Mouse (Mus musculus) retina, postnatal 1 day (tissue): ENCODE results near the gene Zfp768.

Experiments used
- DNase-seq: peaks from one replicate; pipeline ENCODE4 v3.0.0-alpha.2; 2012

Gene Zfp768

DNA sequence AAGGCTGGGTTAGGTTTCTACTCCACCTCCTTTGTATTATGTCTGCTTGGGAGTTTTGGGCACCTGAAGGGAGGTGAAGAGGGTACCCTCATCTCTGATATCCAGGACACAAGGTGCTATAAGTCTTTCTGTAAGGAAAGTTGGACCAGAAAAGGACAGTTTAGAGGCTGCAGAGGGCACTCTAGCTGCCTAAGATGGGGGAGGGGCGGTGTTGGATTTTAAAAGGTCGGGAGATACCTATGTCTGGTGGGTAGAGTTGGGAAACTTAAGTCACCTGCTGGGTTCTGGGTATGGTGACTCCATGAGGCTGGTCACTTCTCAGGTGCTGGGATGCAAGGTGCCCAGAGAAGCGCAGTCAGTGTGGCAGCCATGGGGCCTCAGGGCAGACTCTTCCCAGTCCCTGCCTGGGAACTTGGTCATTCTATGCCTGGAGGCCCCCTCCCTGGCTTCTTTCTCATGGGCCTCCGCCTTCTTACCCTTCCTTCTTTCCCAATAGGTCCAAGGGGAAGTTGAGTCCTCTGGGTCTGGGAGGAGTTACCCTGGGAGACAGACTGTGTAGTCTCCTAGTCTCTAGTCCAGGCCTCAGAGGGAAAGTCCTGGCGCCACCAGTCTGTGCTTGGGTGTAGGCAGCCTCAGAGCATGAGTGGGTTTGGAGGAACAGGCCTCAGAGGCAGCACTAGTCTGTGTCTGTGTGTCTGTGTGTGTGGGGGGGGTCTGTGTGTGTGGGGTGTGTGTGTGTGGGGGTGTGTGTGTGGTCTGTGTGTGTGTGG, 48.4 kb downstream of the Zfp768 start:
- no peak for DNase-seq

DNA sequence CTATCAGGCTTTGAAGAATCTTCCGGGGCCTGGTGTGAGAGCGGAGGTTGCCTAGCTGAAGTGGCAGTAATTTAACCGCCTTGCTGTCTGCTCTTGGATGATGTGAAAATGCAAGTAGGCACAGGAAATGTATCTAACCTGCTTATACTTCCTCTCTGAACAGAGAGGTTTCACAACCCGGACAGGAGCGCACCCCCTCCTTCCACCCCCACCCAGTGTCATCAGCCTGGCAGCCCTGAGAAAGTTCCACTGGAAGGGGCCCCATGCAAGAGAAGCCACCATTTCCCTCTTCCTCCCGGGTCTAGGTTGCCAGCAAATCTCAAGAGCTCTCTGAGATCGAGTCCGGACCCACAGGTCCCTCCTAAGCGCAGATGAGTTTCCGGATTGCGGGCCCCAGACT, 49.3 kb downstream of the Zfp768 start, which contains the start of gene Itgal:
Gene Itgal, plus strand, starts transcription at position 163 of the 400 bp plus-strand sequence.
- DNase-seq: no peak
